Mouse (Mus musculus): ENCODE data around the gene 2810021J22Rik. TPM values are rescaled to one million over a fixed set of nuclear protein-coding genes. Genes with fewer than 3 reads are reported as not detected.
"Not testable (repeated sequence)": the region's sequence is repeated elsewhere in the genome, so short reads cannot be mapped to it uniquely, and the experiment has no call there.

2810021J22Rik gene
- polyA plus RNA-seq (2015; fragmentation: Nextera tagmentation; extraction: Ambion mirVana): 8.8 and 10.3 TPM in 2 replicates

DNA sequence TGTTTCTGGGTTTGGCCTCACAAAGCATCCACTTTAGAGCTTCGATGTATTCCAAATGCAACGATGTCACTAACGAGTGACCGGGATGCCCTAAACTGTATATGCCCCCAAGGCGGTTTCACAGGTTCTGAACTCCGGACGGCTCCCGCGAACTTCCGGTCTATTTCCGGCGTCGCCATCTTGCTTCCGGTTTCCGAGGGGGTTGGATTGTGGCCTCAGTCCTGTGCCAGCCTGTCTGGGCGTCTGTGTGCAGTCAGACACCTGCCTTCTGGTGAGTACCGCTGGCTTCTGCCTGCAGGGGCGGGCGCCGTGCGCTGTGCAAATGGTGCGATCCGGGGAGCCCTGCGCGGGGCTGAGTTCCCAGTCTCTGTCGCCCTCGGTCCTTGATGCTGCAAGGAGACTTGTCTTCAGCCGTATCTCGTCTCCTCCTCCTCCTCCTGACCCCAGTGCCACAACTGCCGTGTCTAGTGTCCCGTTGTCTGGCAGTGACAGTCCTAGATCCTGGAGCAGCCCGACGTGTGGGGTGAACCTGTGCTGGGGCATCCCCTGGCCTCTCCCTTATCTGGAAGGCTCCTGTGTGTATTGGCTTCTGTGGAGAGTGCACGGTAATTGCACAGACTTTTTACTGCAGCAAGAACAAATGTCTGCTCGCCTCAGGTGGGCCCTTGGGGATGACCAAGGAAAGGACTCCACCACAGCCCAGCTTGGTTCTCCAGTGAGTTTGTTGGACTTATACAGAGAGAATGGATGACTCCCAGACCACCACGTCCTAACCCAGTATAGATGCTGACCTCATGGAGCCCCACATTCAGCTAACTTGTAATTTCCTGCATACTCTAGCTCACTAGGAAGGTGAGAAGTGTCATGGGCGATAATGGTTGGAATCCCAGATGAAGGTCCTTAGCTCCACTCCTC, at the start of gene 2810021J22Rik:
TSS of gene 2810021J22Rik (plus strand) at position 178 of the 915 bp plus-strand sequence.
- ATAC-seq (ENCODE audit: insufficient number of reproducible peaks, insufficient read depth, low FRiP score, low TSS enrichment, low read depth): peak; percentile 86
- Histone ChIP-seq H3K27ac (peak within 1 kb of the TSS; percentile 83), H3K9me3 (no peaks in the 10 kb centered on the region), H3K27me3 (no peaks in the 10 kb centered on the region), H3K4me2 (peak within 1 kb of the TSS; percentile 82), H3K4me3 (peak within 1 kb of the TSS; percentile 75), H3K4me1 (peaks cover 12% of the 10 kb centered on the region), H3K36me3 (peaks cover 27% of the 10 kb centered on the region), H3K9ac (peak within 1 kb of the TSS; percentile 80)
- 5% methylated on average over 37 of the region's 37 CpGs for WGBS

DNA sequence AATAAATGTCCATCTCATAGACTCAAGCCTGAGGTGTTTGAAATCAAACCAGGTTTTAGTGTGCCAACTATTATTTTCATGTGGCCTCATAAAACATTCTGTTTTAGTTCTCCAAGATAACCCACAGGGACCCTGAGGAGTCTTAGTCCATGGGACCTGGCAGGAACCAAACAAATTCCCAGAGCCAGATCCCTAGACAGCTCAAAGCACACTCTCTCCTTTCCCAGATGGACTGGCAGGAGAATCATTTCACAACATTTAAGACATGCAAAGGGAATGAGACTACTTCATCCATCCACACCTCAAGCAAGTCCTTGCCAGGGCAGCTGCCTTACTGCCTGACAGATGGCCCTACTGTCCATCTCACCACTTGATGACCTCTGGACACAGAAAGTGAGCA, 38.1 kb upstream of the 2810021J22Rik start, which contains the start of gene Olfr312:
TSS of gene Olfr312 (plus strand) at position 301 of the 400 bp plus-strand sequence.
- not testable (repeated sequence) for H3K4me2 ChIP-seq; ATAC-seq (ENCODE audit: insufficient number of reproducible peaks, insufficient read depth, low FRiP score, low TSS enrichment, low read depth); H3K4me3 ChIP-seq; H3K36me3 ChIP-seq; H3K4me1 ChIP-seq; H3K9me3 ChIP-seq; H3K9ac ChIP-seq; H3K27me3 ChIP-seq; H3K27ac ChIP-seq

DNA sequence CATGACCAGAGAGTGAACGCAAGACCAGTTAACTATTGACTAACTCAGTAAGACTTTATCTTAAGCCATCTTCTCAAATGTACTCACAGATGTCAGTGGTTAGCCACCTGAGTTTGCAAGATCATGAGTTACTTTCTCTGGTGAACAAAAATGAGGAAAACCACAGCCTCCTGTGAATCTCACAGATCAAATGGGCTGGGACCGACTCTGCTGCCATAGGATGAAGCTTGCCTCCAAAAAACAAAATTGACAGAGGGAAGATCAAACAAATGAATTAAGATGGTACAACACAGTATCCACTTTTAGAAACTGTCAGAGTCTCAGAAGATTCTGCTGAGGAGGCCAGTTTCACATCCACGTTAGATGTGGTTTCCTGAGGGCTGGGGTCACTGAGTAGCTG, 37.3 kb upstream of the 2810021J22Rik start:
- H3K4me3 ChIP-seq: no peak overlapping the region
- no peaks in the 10 kb centered on the region for H3K36me3 ChIP-seq
- no peak overlapping the region for H3K9ac ChIP-seq
- no peak overlapping the region for H3K27ac ChIP-seq
- ATAC-seq (ENCODE audit: insufficient number of reproducible peaks, insufficient read depth, low FRiP score, low TSS enrichment, low read depth): no peak
- no peaks in the 10 kb centered on the region for H3K9me3 ChIP-seq
- H3K4me1 ChIP-seq: no peaks in the 10 kb centered on the region
- no peak overlapping the region for H3K4me2 ChIP-seq
- WGBS: 70% methylated on average over 3 of the region's 3 CpGs
- no peaks in the 10 kb centered on the region for H3K27me3 ChIP-seq

DNA sequence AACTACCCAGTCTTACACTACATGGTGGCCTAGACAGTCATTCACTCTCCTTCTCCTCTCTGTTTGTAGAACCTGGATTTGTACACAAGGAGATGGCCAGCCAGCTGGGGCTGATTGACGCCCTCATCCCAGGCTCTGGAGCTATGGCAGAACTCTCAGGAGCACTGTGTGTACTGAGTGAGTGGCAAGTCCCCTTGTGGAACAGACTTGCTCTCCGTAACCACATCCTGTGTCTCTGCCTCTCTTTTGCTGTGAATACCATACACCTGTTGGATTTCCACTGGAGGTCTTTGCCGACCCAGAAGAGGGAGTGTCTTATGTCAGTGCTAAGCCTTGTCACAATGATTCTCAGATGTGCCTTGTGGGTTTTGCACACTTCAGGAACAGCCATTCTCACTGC, 34.5 kb upstream of the 2810021J22Rik start:
- not testable (repeated sequence) for ATAC-seq (ENCODE audit: insufficient number of reproducible peaks, insufficient read depth, low FRiP score, low TSS enrichment, low read depth)

DNA sequence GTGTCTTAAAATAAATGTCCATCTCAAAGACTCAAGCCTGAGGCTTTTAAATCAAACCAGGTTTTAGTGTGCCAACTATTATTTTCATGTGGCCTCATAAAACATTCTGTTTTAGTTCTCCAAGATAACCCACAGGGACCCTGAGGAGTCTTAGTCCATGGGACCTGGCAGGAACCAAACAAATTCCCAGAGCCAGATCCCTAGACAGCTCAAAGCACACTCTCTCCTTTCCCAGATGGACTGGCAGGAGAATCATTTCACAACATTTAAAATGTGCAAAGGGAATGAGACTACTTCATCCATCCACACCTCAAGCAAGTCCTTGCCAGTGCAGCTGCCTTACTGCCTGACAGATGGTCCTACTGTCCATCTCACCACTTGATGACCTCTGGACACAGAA, 28.1 kb upstream of the 2810021J22Rik start, which contains the start of gene Olfr311:
TSS of gene Olfr311 (plus strand) at position 301 of the 400 bp plus-strand sequence.
- H3K9me3 ChIP-seq; H3K9ac ChIP-seq; ATAC-seq (ENCODE audit: insufficient number of reproducible peaks, insufficient read depth, low FRiP score, low TSS enrichment, low read depth); H3K4me2 ChIP-seq; H3K4me1 ChIP-seq; H3K27me3 ChIP-seq; H3K27ac ChIP-seq; H3K36me3 ChIP-seq; H3K4me3 ChIP-seq: not testable (repeated sequence)

More for the DNA sequence above, 34.5 kb upstream of the 2810021J22Rik start:
- not testable (repeated sequence) for H3K9me3 ChIP-seq, H3K27me3 ChIP-seq, H3K4me3 ChIP-seq, H3K27ac ChIP-seq, H3K4me1 ChIP-seq, H3K36me3 ChIP-seq, H3K4me2 ChIP-seq, H3K9ac ChIP-seq
- WGBS: 66% methylated on average over 3 of the region's 3 CpGs

DNA sequence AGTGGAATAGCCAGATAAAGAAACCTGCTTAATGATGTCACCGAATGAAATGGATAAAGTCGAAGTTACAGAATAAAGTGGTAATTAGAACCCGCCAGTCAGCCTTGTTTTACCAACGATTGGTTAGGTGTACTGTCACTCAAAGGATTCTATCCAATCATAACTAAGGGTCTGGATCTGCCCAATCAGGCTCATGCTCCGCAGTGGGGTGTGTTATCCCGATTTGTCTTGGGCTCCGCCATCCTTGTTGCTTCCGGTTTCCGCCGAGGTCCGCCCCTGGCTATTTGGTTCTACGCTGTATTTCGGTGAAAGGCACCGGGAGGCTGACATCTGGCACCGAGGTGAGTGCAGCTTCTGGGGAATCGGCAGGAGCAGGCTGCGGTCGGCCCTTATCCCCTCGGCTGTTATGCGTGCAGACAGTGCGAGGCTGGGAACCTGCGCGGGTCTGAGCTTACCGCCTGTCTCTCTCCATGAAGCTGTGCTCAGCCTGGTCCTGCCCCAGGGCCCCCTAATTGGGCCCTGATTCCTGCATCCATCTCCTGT, 20.0 kb upstream of the 2810021J22Rik start, which contains the start of gene Gm12258:
TSS of gene Gm12258 (plus strand) at position 240 of the 543 bp plus-strand sequence.
- Histone ChIP-seq H3K4me1 (peaks cover 6% of the 10 kb centered on the region), H3K4me2 (peak within 1 kb of the TSS; percentile 82), H3K36me3 (peaks cover 27% of the 10 kb centered on the region), H3K27ac (peak within 1 kb of the TSS; percentile 69), H3K9me3 (no peaks in the 10 kb centered on the region), H3K4me3 (peak within 1 kb of the TSS; percentile 83), H3K9ac (peak within 1 kb of the TSS; percentile 86), H3K27me3 (no peaks in the 10 kb centered on the region)
- ATAC-seq (ENCODE audit: insufficient number of reproducible peaks, insufficient read depth, low FRiP score, low TSS enrichment, low read depth): peak; percentile 99
- WGBS: under 1% methylated on average over 24 of the region's 24 CpGs

DNA sequence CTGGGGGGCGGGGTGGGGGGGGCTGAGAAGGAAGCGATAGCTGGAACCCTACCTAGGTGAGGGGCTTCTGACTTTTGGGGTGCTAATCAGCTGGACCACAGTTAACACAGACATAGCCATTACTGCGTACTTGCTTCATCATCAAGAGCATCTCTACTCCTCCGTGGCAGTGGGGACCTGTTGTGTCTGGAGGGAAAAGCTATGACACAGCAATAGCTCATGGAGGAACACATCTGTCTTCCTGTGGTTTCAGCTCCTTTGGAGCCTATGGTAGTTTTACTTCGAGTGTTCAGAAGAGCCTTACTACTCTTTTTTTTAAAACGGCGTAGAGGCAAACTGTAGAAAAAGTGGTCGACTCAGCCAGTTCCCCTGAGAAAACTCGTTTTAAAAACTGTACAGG, 19.4 kb upstream of the 2810021J22Rik start:
- no peaks in the 10 kb centered on the region for H3K9me3 ChIP-seq
- 37% methylated on average over 9 of the region's 9 CpGs for WGBS

DNA sequence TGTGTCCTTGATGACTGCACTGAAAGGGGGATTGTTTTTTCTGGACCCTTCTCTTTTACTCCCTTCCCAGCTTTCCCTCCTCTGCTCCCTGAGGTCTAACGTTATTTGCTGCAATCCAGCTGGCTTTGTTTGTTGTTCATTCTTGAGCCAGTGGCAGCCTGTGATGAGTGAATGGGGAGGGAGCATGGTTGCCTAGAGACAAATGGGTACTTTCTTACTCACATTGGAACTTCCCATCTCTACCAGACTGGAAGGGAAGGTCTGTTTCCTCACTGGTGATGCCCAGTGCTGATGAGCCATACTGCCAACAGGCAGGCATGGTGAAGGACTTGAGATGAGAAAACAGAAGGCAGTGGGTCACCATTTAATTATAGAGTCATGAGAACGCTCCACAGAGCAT, 17.3 kb upstream of the 2810021J22Rik start:
- Histone ChIP-seq H3K4me3 (no peak overlapping the region), H3K27ac (no peak overlapping the region), H3K36me3 (peaks cover 49% of the 10 kb centered on the region), H3K4me2 (no peak overlapping the region), H3K27me3 (no peaks in the 10 kb centered on the region), H3K9me3 (no peaks in the 10 kb centered on the region), H3K9ac (no peak overlapping the region), H3K4me1 (peaks cover 6% of the 10 kb centered on the region)
- 75% methylated on average over 2 of the region's 2 CpGs for WGBS
- ATAC-seq (ENCODE audit: insufficient number of reproducible peaks, insufficient read depth, low FRiP score, low TSS enrichment, low read depth): no peak

More for the DNA sequence above, 19.4 kb upstream of the 2810021J22Rik start:
- Histone ChIP-seq H3K9ac (peak overlapping the region; percentile 86), H3K4me3 (peak overlapping the region; percentile 83), H3K4me1 (peaks cover 6% of the 10 kb centered on the region), H3K36me3 (peaks cover 33% of the 10 kb centered on the region), H3K4me2 (peak overlapping the region; percentile 82), H3K27ac (no peak overlapping the region), H3K27me3 (no peaks in the 10 kb centered on the region)
- no peak for ATAC-seq (ENCODE audit: insufficient number of reproducible peaks, insufficient read depth, low FRiP score, low TSS enrichment, low read depth)

DNA sequence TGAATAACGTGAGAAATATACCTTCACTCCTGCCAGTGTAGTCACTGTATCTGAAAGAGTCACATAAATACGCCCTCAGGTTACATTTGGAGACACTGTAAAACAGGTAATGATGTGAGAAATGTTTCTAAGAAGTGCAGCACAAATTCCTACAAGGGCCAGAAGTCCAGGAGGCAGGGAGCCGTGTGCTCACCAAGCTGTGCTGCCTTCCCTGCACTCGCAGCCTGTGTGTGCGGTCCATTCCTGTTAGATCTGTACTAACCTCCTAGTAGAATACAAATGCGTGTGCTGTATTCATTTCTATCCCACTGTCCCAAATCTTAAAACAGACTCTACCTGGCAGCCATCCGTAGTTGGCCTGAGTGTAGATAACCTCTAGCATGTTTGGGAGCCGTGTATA, 6.3 kb upstream of the 2810021J22Rik start:
- H3K4me2 ChIP-seq: no peak overlapping the region
- H3K27me3 ChIP-seq: no peaks in the 10 kb centered on the region
- WGBS: 94% methylated on average over 8 of the region's 8 CpGs
- no peak overlapping the region for H3K9ac ChIP-seq
- no peaks in the 10 kb centered on the region for H3K4me1 ChIP-seq
- H3K27ac ChIP-seq: no peak overlapping the region
- peaks cover 54% of the 10 kb centered on the region for H3K36me3 ChIP-seq
- no peak overlapping the region for H3K4me3 ChIP-seq
- peaks cover 21% of the 10 kb centered on the region for H3K9me3 ChIP-seq
- ATAC-seq (ENCODE audit: insufficient number of reproducible peaks, insufficient read depth, low FRiP score, low TSS enrichment, low read depth): no peak

DNA sequence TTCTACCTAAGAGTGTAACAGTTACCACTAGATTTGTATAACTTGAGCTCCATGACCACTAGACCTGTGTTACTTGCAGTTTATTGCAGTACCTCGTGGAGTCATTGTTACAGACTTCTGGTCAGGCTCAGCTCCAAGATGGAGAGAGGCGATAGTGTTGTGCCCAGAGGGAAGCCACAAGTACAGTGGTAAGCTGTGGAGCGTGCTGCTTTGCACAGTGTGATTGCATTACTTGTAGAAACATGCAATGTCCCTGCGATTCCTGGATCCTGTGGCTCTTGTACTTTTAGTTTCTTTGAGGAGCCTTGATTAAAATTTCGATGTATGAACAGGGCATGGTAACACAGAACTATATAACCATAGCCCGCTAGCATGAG, 926 bp downstream of the 2810021J22Rik start:
- Histone ChIP-seq H3K36me3 (peaks cover 28% of the 10 kb centered on the region), H3K9me3 (no peaks in the 10 kb centered on the region), H3K4me2 (peak overlapping the region; percentile 82), H3K27me3 (no peaks in the 10 kb centered on the region), H3K27ac (0 out of 2 replicates have a peak overlapping the region, but pooled peaks have one; percentile 8), H3K4me3 (peak overlapping the region; percentile 75), H3K9ac (peak overlapping the region; percentile 80; the same call in 1 of the 2 replicates), H3K4me1 (peaks cover 12% of the 10 kb centered on the region)
- ATAC-seq (ENCODE audit: insufficient number of reproducible peaks, insufficient read depth, low FRiP score, low TSS enrichment, low read depth): no peak
- WGBS: 77% methylated on average over 6 of the region's 6 CpGs

DNA sequence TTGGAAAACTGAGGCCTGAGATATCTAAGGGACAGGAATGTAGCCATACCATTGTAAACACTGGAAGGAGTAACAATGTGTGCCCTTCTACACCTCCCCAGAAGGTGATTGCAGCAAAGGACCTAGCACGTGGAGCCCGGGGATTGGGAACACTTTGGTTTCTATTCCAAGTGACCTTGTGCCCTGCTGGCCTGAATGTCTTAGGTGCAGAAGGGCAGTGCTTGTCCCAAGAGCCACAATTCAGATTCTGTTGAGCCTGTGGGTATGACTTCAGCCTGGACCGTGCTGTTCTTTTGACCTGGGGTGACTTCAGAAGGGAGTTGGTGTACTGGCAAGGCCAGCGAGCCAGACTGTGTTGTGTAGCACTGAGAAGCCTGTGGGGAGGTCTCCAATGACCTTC, 3.9 kb downstream of the 2810021J22Rik start:
- Histone ChIP-seq H3K27me3 (no peaks in the 10 kb centered on the region), H3K4me2 (no peak overlapping the region), H3K9me3 (no peaks in the 10 kb centered on the region), H3K4me1 (peaks cover 12% of the 10 kb centered on the region), H3K4me3 (no peak overlapping the region), H3K27ac (no peak overlapping the region), H3K9ac (no peak overlapping the region), H3K36me3 (peaks cover 34% of the 10 kb centered on the region)
- 92% methylated on average over 4 of the region's 4 CpGs for WGBS
- no peak for ATAC-seq (ENCODE audit: insufficient number of reproducible peaks, insufficient read depth, low FRiP score, low TSS enrichment, low read depth)

DNA sequence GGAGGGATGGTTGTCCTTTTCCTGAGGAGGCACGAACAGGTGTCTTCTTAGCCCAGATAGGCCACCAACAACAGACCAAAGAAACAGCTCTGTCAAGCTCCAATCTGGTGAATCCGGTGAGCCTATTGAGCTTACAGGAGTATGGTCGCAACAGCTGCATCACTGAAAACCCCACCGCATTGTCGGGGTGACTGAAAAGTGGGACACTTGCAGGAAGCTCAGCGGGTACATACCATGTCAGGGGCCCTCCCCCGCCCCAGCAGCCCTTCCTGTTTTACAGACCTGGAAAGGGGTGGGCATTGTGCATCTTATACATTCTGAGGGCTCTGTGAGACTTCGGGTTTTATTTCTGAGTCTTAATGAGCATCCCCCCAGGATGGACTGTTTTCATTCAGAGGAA, 16.7 kb downstream of the 2810021J22Rik start:
- no peaks in the 10 kb centered on the region for H3K9me3 ChIP-seq
- H3K27me3 ChIP-seq: no peaks in the 10 kb centered on the region
- no peaks in the 10 kb centered on the region for H3K4me1 ChIP-seq
- peaks cover 42% of the 10 kb centered on the region for H3K36me3 ChIP-seq
- H3K4me3 ChIP-seq: no peak overlapping the region
- H3K4me2 ChIP-seq: no peak overlapping the region
- 84% methylated on average over 8 of the region's 8 CpGs for WGBS
- H3K27ac ChIP-seq: no peak overlapping the region
- no peak for ATAC-seq (ENCODE audit: insufficient number of reproducible peaks, insufficient read depth, low FRiP score, low TSS enrichment, low read depth)
- no peak overlapping the region for H3K9ac ChIP-seq
